Mouse (Mus musculus): ENCODE results near the gene Tapbp. TPM values are rescaled to one million over a fixed set of nuclear protein-coding genes. Genes with fewer than 3 reads are reported as not detected.

The Tapbp gene
- polyA plus RNA-seq, 1 experiment from 2014 or later, result 16.6 TPM

DNA sequence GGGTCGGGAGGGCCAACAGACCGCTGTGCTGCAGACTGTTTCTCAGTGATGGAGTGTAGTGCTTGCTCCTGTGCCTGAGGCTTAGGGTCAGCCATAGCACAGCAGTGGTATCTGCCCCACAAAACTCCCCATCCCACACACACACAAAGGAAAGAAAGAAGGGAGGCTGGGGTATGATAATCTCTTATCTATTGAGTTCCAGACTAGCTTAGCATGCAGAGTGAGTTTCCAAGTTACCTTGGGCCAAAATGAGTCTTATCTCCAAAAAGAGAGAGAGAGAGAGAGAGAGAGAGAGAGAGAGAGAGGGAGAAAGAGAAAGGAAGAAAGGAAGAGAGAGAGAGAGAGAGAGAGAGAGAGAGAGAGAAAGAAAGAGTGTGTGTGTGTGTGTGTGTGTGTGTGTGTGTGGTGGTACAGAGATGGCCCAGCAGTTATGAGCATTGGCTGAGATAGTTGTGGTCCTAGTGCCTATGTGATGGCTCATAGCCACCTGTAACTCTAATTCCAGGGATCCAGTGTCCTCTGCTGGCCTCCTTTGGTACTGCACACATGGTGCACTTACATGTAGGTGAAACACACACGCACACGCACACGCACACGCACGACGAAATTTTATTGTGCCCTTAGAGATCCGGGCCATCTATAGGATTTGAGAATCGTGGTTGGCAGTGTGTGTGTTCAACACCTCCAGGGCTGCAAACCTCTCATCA lies 9.0 kb downstream of the Tapbp start:
- H3K4me1 ChIP-seq (replicated peaks; ENCODE audit: control insufficient read depth, insufficient read depth, low read length), result peaks cover 6% of the 10 kb centered on the region; the same call in 1 of the 2 replicates
- H3K9me3 ChIP-seq (ENCODE audit: control insufficient read depth, low read length), result no peaks in the 10 kb centered on the region
- WGBS, result 83% methylated on average over 10 of the region's 10 CpGs
- no peak overlapping the region for H3K27ac ChIP-seq (ENCODE audit: low read depth, low read length)
- ATAC-seq (ENCODE audit: low FRiP score) (no peak), DNase-seq (ENCODE audit: low spot score) (no peak)
- H3K36me3 ChIP-seq (ENCODE audit: control insufficient read depth, insufficient read depth, low read length), result no peaks in the 10 kb centered on the region
- no peaks in the 10 kb centered on the region for H3K27me3 ChIP-seq (ENCODE audit: control insufficient read depth, insufficient read depth, low read length)
- H3K9ac ChIP-seq (ENCODE audit: low read depth, low read length), result no peak overlapping the region
- H3K4me2 ChIP-seq (replicated peaks; ENCODE audit: low read depth, low read length), result no peak overlapping the region
- H3K4me3 ChIP-seq (ENCODE audit: low read depth, low read length), result no peak overlapping the region; the same call in 1 of the 2 replicates

- WGBS, result 83% methylated on average over 20 of the region's 21 CpGs
- no peaks in the 10 kb centered on the region for H3K27me3 ChIP-seq (ENCODE audit: control insufficient read depth, insufficient read depth, low read length)
- H3K36me3 ChIP-seq (ENCODE audit: control insufficient read depth, insufficient read depth, low read length), result no peaks in the 10 kb centered on the region
- no peak overlapping the region for H3K4me2 ChIP-seq (replicated peaks; ENCODE audit: low read depth, low read length)
- H3K4me1 ChIP-seq (replicated peaks; ENCODE audit: control insufficient read depth, insufficient read depth, low read length), result 0 out of 2 replicates have a peak, but pooled peaks cover 5% of the 10 kb centered on the region
- DNase-seq (ENCODE audit: low spot score) (no peak), ATAC-seq (ENCODE audit: low FRiP score) (no peak)
- no peak overlapping the region for H3K27ac ChIP-seq (ENCODE audit: low read depth, low read length)
- no peak overlapping the region for H3K4me3 ChIP-seq (ENCODE audit: low read depth, low read length)
- no peak overlapping the region for H3K9ac ChIP-seq (ENCODE audit: low read depth, low read length)
- H3K9me3 ChIP-seq (ENCODE audit: control insufficient read depth, low read length), result no peaks in the 10 kb centered on the region
Measured at GRCm38 (mm10) chr17:33925406-33926116, 9.9 kb downstream of the Tapbp start.

DNA sequence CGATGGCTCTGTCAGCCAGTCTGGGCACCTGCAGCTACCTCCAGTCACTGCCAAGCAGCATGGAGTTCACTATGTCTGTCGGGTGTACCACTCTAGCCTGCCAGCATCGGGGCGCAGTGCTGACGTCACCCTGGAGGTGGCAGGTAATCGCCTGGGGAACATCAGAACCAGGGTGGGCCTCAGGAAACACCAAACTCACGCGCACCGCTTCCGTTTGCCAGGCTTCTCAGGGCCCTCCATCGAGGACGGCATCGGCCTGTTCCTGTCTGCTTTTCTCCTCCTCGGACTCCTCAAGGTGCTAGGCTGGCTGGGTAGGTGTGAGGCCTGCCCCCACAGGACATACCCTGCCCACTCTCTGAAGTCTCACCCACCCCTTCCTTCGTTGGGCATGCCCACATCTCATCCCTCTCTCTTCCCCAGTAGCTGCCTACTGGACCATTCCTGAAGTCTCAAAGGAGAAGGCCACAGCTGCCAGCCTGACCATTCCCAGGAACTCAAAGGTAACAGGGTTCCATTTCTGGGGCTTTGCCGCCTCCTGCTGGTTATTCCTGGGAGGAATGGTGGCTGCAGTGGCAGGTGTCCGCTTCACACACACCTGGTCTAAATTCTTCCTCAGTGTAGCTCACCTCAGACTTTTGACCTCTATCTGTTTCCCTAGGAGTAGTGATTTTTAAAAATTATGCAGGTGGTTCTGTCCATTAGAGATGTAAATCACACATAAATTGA lies 10.7 kb downstream of the Tapbp start:
- Histone ChIP-seq H3K27me3 (ENCODE audit: control insufficient read depth, insufficient read depth, low read length) (no peaks in the 10 kb centered on the region), H3K4me1 (replicated peaks; ENCODE audit: control insufficient read depth, insufficient read depth, low read length) (no peaks in the 10 kb centered on the region), H3K36me3 (ENCODE audit: control insufficient read depth, insufficient read depth, low read length) (no peaks in the 10 kb centered on the region), H3K4me2 (replicated peaks; ENCODE audit: low read depth, low read length) (no peak overlapping the region), H3K9ac (ENCODE audit: low read depth, low read length) (no peak overlapping the region), H3K4me3 (ENCODE audit: low read depth, low read length) (no peak overlapping the region), H3K27ac (ENCODE audit: low read depth, low read length) (no peak overlapping the region), H3K9me3 (ENCODE audit: control insufficient read depth, low read length) (no peaks in the 10 kb centered on the region)
- 70% methylated on average over 17 of the region's 17 CpGs for WGBS
- DNase-seq (ENCODE audit: low spot score) (peak; percentile 41), ATAC-seq (ENCODE audit: low FRiP score) (no peak)

DNA sequence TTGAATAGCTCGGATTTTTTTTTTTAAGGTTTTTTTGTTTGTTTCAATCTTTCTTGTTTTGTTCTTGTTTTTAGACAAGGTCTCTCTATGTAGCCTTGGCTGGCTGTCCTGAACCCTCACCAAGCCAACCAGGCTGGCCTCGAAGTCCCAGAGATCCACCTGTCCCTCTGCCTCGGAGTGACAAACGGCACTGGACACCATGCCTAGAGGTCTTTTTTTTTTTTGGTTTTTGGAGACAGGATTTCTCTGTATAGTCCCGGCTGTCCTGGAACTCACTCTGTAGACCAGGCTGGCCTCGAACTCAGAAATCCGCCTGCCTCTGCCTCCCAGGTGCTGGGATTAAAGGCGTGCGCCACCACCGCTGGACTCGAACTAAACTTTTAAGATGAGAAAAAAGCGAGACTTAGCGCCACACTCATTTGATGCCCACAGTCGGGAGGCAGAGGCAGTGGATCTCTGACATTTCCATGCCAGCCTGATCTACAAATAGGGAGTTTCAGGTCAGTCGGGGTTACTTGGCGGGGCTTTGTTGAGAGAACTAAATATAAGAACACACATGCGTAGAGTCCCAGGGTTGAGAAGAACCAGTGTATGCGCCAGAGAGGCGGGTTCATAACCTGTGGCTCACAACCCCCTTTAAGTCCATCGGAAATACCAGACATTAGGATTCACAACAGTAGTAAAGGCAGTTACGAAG lies 12.7 kb downstream of the Tapbp start:
- H3K27me3 ChIP-seq (ENCODE audit: control insufficient read depth, insufficient read depth, low read length), result no peaks in the 10 kb centered on the region
- no peaks in the 10 kb centered on the region for H3K9me3 ChIP-seq (ENCODE audit: control insufficient read depth, low read length)
- no peaks in the 10 kb centered on the region for H3K4me1 ChIP-seq (replicated peaks; ENCODE audit: control insufficient read depth, insufficient read depth, low read length)
- DNase-seq (ENCODE audit: low spot score) (no peak), ATAC-seq (ENCODE audit: low FRiP score) (no peak)
- no peak overlapping the region for H3K27ac ChIP-seq (ENCODE audit: low read depth, low read length)
- H3K4me3 ChIP-seq (ENCODE audit: low read depth, low read length), result peak overlapping the region; percentile 76
- WGBS, result 60% methylated on average over 21 of the region's 21 CpGs
- 0 out of 2 replicates have a peak, but pooled peaks cover 6% of the 10 kb centered on the region for H3K36me3 ChIP-seq (ENCODE audit: control insufficient read depth, insufficient read depth, low read length)
- H3K4me2 ChIP-seq (replicated peaks; ENCODE audit: low read depth, low read length), result peak overlapping the region; percentile 90
- H3K9ac ChIP-seq (ENCODE audit: low read depth, low read length), result peak overlapping the region; percentile 82

- peak; percentile 83 for ATAC-seq (ENCODE audit: low FRiP score)
- Histone ChIP-seq H3K9me3 (ENCODE audit: control insufficient read depth, low read length) (no peaks in the 10 kb centered on the region), H3K4me1 (replicated peaks; ENCODE audit: control insufficient read depth, insufficient read depth, low read length) (no peaks in the 10 kb centered on the region), H3K36me3 (ENCODE audit: control insufficient read depth, insufficient read depth, low read length) (0 out of 2 replicates have a peak, but pooled peaks cover 6% of the 10 kb centered on the region), H3K27me3 (ENCODE audit: control insufficient read depth, insufficient read depth, low read length) (no peaks in the 10 kb centered on the region), H3K4me2 (replicated peaks; ENCODE audit: low read depth, low read length) (peak within 1 kb of the TSS; percentile 90), H3K4me3 (ENCODE audit: low read depth, low read length) (peak within 1 kb of the TSS; percentile 76), H3K27ac (ENCODE audit: low read depth, low read length) (peak within 1 kb of the TSS; percentile 87), H3K9ac (ENCODE audit: low read depth, low read length) (peak within 1 kb of the TSS; percentile 82)
- DNase-seq (ENCODE audit: low spot score), result peak; percentile 98
- WGBS, result under 1% methylated on average over 73 of the region's 80 CpGs
Measured at GRCm38 (mm10) chr17:33929371-33930279, 13.9 kb downstream of the Tapbp start, which contains the start of gene Rgl2. Rgl2 (plus strand) TSS chr17:33929543.

DNA sequence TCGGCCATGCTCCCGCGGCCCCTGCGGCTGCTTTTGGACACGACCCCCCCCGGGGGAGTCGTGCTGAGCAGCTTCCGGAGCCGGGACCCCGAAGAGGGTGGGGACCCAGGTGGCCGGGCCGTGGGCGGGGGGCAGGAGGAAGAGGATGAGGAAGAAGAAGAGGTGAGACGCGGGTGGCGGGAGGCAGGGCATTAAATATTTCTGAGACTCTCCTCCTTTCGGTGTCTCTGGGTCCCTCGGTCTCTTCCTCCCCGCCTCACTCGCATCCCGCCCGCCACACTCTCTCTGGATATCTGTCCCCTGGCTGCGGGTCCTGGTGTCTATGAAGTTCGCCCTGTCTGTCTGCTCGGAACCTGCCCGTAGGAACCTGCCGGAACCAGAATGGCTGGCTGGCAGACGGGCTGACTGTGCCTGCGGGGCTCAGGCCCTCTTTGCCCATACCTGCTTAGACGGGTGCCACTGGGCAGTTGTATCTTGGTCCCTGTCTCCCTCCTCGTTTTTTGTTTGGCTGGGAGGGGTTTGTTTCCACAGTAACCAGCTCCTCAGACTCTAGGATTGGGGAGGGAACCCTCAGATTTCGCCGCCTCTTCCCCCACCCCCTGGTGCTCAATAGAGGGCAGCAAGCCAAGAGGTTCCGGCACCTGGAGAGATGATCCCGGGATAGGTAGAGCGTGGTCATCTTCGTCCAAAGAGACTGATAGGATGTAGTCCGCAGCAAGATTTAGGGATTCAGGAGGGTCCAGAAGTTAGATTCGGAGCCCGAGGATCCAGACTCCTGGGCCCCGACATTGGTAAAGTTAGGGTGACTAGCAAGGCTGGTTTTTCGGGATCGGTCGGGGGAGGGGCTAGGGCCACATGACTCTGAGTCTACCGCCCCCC lies 14.8 kb downstream of the Tapbp start:
- ATAC-seq (ENCODE audit: low FRiP score), result peak; percentile 1; the same call in 1 of the 2 replicates

DNA sequence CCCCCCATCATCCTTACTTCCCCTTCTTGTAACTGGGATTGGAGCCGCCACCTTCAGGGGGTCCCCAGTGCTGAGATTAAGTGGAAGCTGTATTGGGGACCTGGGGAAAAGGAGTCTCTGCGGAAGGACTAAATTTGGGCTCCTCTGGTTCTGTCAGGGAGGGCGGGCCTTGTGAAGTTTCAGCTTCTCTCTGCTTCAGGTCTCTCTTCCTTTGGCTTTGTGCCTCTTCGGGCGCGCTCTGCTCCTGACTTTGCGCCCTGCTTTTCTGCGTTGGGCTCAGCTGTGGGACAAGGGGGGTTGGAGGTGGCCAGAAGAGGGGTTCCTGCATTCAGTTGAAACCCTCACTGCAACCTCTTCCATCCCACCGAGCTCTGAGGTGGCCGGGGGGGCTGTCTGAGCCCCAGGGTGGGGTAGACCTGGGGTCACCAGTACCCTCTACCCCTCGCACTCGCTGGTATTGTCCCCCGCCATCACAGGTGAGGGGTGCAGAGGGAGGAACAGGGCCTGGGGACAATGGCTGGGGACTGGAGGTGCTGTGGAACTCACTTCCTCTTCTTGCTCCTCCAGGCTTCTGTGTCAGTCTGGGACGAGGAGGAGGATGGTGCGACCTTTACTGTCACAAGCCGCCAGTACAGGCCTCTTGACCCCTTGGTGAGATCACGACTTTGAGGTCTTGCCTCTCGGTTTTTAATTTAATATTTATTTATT lies 15.6 kb downstream of the Tapbp start:
- DNase-seq (ENCODE audit: low spot score), result no peak
- peak overlapping the region; percentile 82 for H3K9ac ChIP-seq (ENCODE audit: low read depth, low read length)
- WGBS, result 35% methylated on average over 18 of the region's 18 CpGs
- no peaks in the 10 kb centered on the region for H3K27me3 ChIP-seq (ENCODE audit: control insufficient read depth, insufficient read depth, low read length)
- no peaks in the 10 kb centered on the region for H3K4me1 ChIP-seq (replicated peaks; ENCODE audit: control insufficient read depth, insufficient read depth, low read length)
- ATAC-seq (ENCODE audit: low FRiP score), result no peak
- H3K27ac ChIP-seq (ENCODE audit: low read depth, low read length), result no peak overlapping the region
- 0 out of 2 replicates have a peak, but pooled peaks cover 6% of the 10 kb centered on the region for H3K36me3 ChIP-seq (ENCODE audit: control insufficient read depth, insufficient read depth, low read length)
- no peaks in the 10 kb centered on the region for H3K9me3 ChIP-seq (ENCODE audit: control insufficient read depth, low read length)
- H3K4me2 ChIP-seq (replicated peaks; ENCODE audit: low read depth, low read length), result peak overlapping the region; percentile 90
- H3K4me3 ChIP-seq (ENCODE audit: low read depth, low read length), result peak overlapping the region; percentile 76

More for the DNA sequence above, 14.8 kb downstream of the Tapbp start:
- peak overlapping the region; percentile 87 for H3K27ac ChIP-seq (ENCODE audit: low read depth, low read length)
- H3K4me3 ChIP-seq (ENCODE audit: low read depth, low read length), result peak overlapping the region; percentile 76
- 0 out of 2 replicates have a peak, but pooled peaks cover 6% of the 10 kb centered on the region for H3K36me3 ChIP-seq (ENCODE audit: control insufficient read depth, insufficient read depth, low read length)
- H3K4me1 ChIP-seq (replicated peaks; ENCODE audit: control insufficient read depth, insufficient read depth, low read length), result no peaks in the 10 kb centered on the region
- H3K4me2 ChIP-seq (replicated peaks; ENCODE audit: low read depth, low read length), result peak overlapping the region; percentile 90
- H3K27me3 ChIP-seq (ENCODE audit: control insufficient read depth, insufficient read depth, low read length), result no peaks in the 10 kb centered on the region
- peak; percentile 54 for DNase-seq (ENCODE audit: low spot score)
- 1% methylated on average over 42 of the region's 45 CpGs for WGBS
- peak overlapping the region; percentile 82 for H3K9ac ChIP-seq (ENCODE audit: low read depth, low read length)
- no peaks in the 10 kb centered on the region for H3K9me3 ChIP-seq (ENCODE audit: control insufficient read depth, low read length)

Data from hindbrain, embryonic 11.5 days (tissue).